Mouse (Mus musculus) testis, adult 2 months (tissue): ENCODE measurements at regions not wholly inside any gene's neighbourhood (a gene's known extent, or its start where the extent isn't known, plus 50 kb on each side); places are given as distances from the start of the nearest gene placed in this dataset.
A peak's percentile ranks its signal among the peaks of the same experiment; 100 is the strongest.

Experiments
- H3K27ac ChIP-seq: fragments of 200-500 bp; 2 replicates; pipeline ENCODE4 v1.5.1; 2012; ENCODE audit warnings: low read depth, low read length; ENCODE audit not compliant: control insufficient read depth, insufficient read depth
- H3K27me3 ChIP-seq: fragments of 200-500 bp; 2 replicates; pipeline ENCODE4 v1.6.1; 2012; ENCODE audit warnings: mild to moderate bottlenecking, low read length, moderate library complexity; ENCODE audit not compliant: control insufficient read depth, insufficient read depth
- H3K36me3 ChIP-seq: fragments of 200-500 bp; 2 replicates; pipeline ENCODE4 v1.6.1; 2012; ENCODE audit warnings: mild to moderate bottlenecking, low read length; ENCODE audit not compliant: control insufficient read depth, insufficient read depth
- H3K4me1 ChIP-seq: fragments of 200-500 bp; 2 replicates; pipeline ENCODE4 v1.6.1; 2012; ENCODE audit warnings: low read length; ENCODE audit not compliant: control insufficient read depth, insufficient read depth
- H3K4me3 ChIP-seq: fragments of 200-500 bp; 2 replicates; pipeline ENCODE4 v1.5.1; 2012; ENCODE audit warnings: low read depth, mild to moderate bottlenecking, low read length, moderate library complexity, mixed read lengths; ENCODE audit not compliant: control insufficient read depth
- CTCF ChIP-seq: fragments of 200-500 bp; IDR thresholded peaks from 2 replicates; pipeline ENCODE4 v1.5.1; 2012; ENCODE audit warnings: low read depth, mild to moderate bottlenecking, inconsistent platforms, low read length, moderate library complexity; ENCODE audit not compliant: control insufficient read depth, insufficient read depth, insufficient replicate concordance
- POLR2A ChIP-seq: fragments of 200-500 bp; IDR thresholded peaks from 2 replicates; pipeline ENCODE4 v1.6.1; 2012; ENCODE audit warnings: low read depth, mild to moderate bottlenecking, inconsistent platforms, low read length, moderate library complexity; ENCODE audit not compliant: control insufficient read depth

- Histone ChIP-seq H3K27ac (no peak overlapping the region), H3K36me3 (no peaks in the 10 kb centered on the region), H3K27me3 (no peaks in the 10 kb centered on the region), H3K4me1 (peaks cover 10% of the 10 kb centered on the region), H3K4me3 (no peak overlapping the region)
- TF ChIP-seq POLR2A = no peak
These were observed 58.1 kb upstream of the Kdm7a start for GRCm38 (mm10) chr6:39264722-39265121.

GRCm38 (mm10) chr6:39263615-39264014 lies 57.0 kb upstream of the Kdm7a start:
- Histone ChIP-seq H3K27me3 (no peaks in the 10 kb centered on the region), H3K4me1 (peaks cover 5% of the 10 kb centered on the region), H3K36me3 (no peaks in the 10 kb centered on the region), H3K4me3 (no peak overlapping the region), H3K27ac (no peak overlapping the region)
- no peak for TF ChIP-seq CTCF
- TF ChIP-seq POLR2A = no peak

- H3K27ac ChIP-seq = no peak overlapping the region
- TF ChIP-seq POLR2A (no peak), CTCF (no peak)
- no peak overlapping the region for H3K4me3 ChIP-seq
- no peaks in the 10 kb centered on the region for H3K36me3 ChIP-seq
- H3K4me1 ChIP-seq = peaks cover 9% of the 10 kb centered on the region
- no peaks in the 10 kb centered on the region for H3K27me3 ChIP-seq
These were observed 55.4 kb upstream of the Kdm7a start for GRCm38 (mm10) chr6:39261951-39262350.

GRCm38 (mm10) chr6:39260480-39260879 lies 53.9 kb upstream of the Kdm7a start:
- H3K4me1 ChIP-seq = peaks cover 16% of the 10 kb centered on the region
- no peak for TF ChIP-seq CTCF
- no peak for TF ChIP-seq POLR2A
- H3K36me3 ChIP-seq = no peaks in the 10 kb centered on the region

GRCm38 (mm10) chr6:39259129-39259528 lies 52.5 kb upstream of the Kdm7a start:
- Histone ChIP-seq H3K27me3 (no peaks in the 10 kb centered on the region), H3K36me3 (no peaks in the 10 kb centered on the region), H3K27ac (no peak overlapping the region), H3K4me1 (peaks cover 10% of the 10 kb centered on the region), H3K4me3 (no peak overlapping the region)
- TF ChIP-seq POLR2A = no peak
- no peak for TF ChIP-seq CTCF

More at GRCm38 (mm10) chr6:39260480-39260879, 53.9 kb upstream of the Kdm7a start:
- no peak overlapping the region for H3K27ac ChIP-seq
- no peaks in the 10 kb centered on the region for H3K27me3 ChIP-seq
- no peak overlapping the region for H3K4me3 ChIP-seq

- H3K27me3 ChIP-seq = no peaks in the 10 kb centered on the region
- no peak for TF ChIP-seq CTCF
- TF ChIP-seq POLR2A = no peak
- H3K27ac ChIP-seq = no peak overlapping the region
- H3K4me1 ChIP-seq = peaks cover 10% of the 10 kb centered on the region
- no peaks in the 10 kb centered on the region for H3K36me3 ChIP-seq
- no peak overlapping the region for H3K4me3 ChIP-seq
These were observed 52.1 kb upstream of the Kdm7a start for GRCm38 (mm10) chr6:39258656-39259055.

- Histone ChIP-seq H3K27me3 (no peaks in the 10 kb centered on the region), H3K4me3 (no peak overlapping the region), H3K36me3 (no peaks in the 10 kb centered on the region), H3K27ac (peak overlapping the region; percentile 15), H3K4me1 (peaks cover 10% of the 10 kb centered on the region)
- TF ChIP-seq CTCF (no peak), POLR2A (no peak)
These were observed 51.2 kb upstream of the Kdm7a start for GRCm38 (mm10) chr6:39257667-39258395.

GRCm38 (mm10) chr6:39257111-39257571 lies 50.6 kb upstream of the Kdm7a start:
- Histone ChIP-seq H3K36me3 (no peaks in the 10 kb centered on the region), H3K27ac (peak overlapping the region; percentile 15), H3K27me3 (no peaks in the 10 kb centered on the region), H3K4me3 (peak overlapping the region; percentile 79), H3K4me1 (peaks cover 10% of the 10 kb centered on the region)
- TF ChIP-seq CTCF = no peak
- TF ChIP-seq POLR2A = no peak; the same call in 1 of the 2 replicates
